Mouse (Mus musculus): ENCODE data around the gene Astn2. TPM values are rescaled to one million over a fixed set of nuclear protein-coding genes. Genes with fewer than 3 reads are reported as not detected.

The Astn2 gene
- total and polyA plus RNA-seq, 3 experiments, result not detected

GRCm38 (mm10) chr4:65421272-65421671 is 983.1 kb downstream of the Astn2 start:
- Histone ChIP-seq H3K4me1 (ENCODE audit: control insufficient read depth in 1 of 2, insufficient read depth in 2 of 2, low read length in 2 of 2) (no peaks in the 10 kb centered on the region), H3K36me3 (ENCODE audit: control insufficient read depth in 1 of 2, insufficient read depth in 2 of 2, low read length in 2 of 2) (no peaks in the 10 kb centered on the region), H3K27me3 (ENCODE audit: control insufficient read depth in 1 of 2, insufficient read depth in 2 of 2, low read length in 2 of 2) (no peaks in the 10 kb centered on the region), H3K9ac (ENCODE audit: control insufficient read depth, low read depth, low read length, poor library complexity, severe bottlenecking) (no peak overlapping the region), H3K9me3 (replicated peaks; ENCODE audit: insufficient read depth, low read length) (no peaks in the 10 kb centered on the region), H3K4me3 (ENCODE audit: control insufficient read depth in 1 of 2, insufficient read depth in 1 of 2, low read depth in 2 of 2, low read length in 2 of 2) (no peak overlapping the region), H3K27ac (ENCODE audit: control insufficient read depth, low read depth, low read length) (no peak overlapping the region), H3K79me2 (ENCODE audit: control insufficient read depth, insufficient read depth, low read length, poor library complexity) (no peaks in the 10 kb centered on the region)
- no peak for TF ChIP-seq GATA1 (IDR thresholded peaks at IDR 0.05; ENCODE audit: low read depth, low read length)
- no peak for TF ChIP-seq ETS1 (IDR thresholded peaks at IDR 0.05; ENCODE audit: low read depth, low read length)
- TF ChIP-seq MEF2A (IDR thresholded peaks at IDR 0.05; ENCODE audit: extremely low read depth, insufficient replicate concordance, low read depth, low read length, poor library complexity, severe bottlenecking), result no peak
- no peak for TF ChIP-seq KAT2A (conservative IDR thresholded peaks at IDR 0.05; ENCODE audit: low read depth, low read length)
- no peak for TF ChIP-seq UBTF (IDR thresholded peaks at IDR 0.05; ENCODE audit: borderline replicate concordance, insufficient read depth, low read depth, low read length)
- TF ChIP-seq E2F4 (IDR thresholded peaks at IDR 0.05; ENCODE audit: borderline replicate concordance, low read depth, low read length), result no peak
- TF ChIP-seq RCOR1 (IDR thresholded peaks at IDR 0.05; ENCODE audit: low read depth, low read length), result no peak
- TF ChIP-seq POLR2A (IDR thresholded peaks at IDR 0.05; ENCODE audit: control insufficient read depth in 1 of 2, insufficient read depth in 1 of 2, low read depth in 1 of 2, low read length in 2 of 2, poor library complexity in 1 of 2), result no peak
- TF ChIP-seq MXI1 (IDR thresholded peaks at IDR 0.05; ENCODE audit: low read depth, low read length), result no peak
- no peak for TF ChIP-seq CHD2 (IDR thresholded peaks at IDR 0.05; ENCODE audit: low read length)
- TF ChIP-seq JUND (IDR thresholded peaks at IDR 0.05; ENCODE audit: low read depth, low read length), result no peak
- TF ChIP-seq GABPA (IDR thresholded peaks at IDR 0.05; ENCODE audit: low read depth, low read length), result no peak
- no peak for TF ChIP-seq TBP (IDR thresholded peaks at IDR 0.05; ENCODE audit: low read depth, low read length)
- no peak for TF ChIP-seq BHLHE40 (IDR thresholded peaks at IDR 0.05; ENCODE audit: borderline replicate concordance, low read depth, low read length)
- no peak for TF ChIP-seq SMC3 (IDR thresholded peaks at IDR 0.05; ENCODE audit: low read depth, low read length)
- TF ChIP-seq TAL1 (IDR thresholded peaks at IDR 0.05; ENCODE audit: low read length), result no peak
- TF ChIP-seq HCFC1 (IDR thresholded peaks at IDR 0.05; ENCODE audit: low read depth, low read length), result no peak
- DNase-seq (ENCODE audit: low read depth, low spot score), result no peak

- H3K27ac ChIP-seq (ENCODE audit: control insufficient read depth, low read depth, low read length), result no peak overlapping the region
- H3K9me3 ChIP-seq (replicated peaks; ENCODE audit: insufficient read depth, low read length), result no peaks in the 10 kb centered on the region
- no peaks in the 10 kb centered on the region for H3K79me2 ChIP-seq (ENCODE audit: control insufficient read depth, insufficient read depth, low read length, poor library complexity)
- TF ChIP-seq CTCF (IDR thresholded peaks at IDR 0.05 in 2 of 3, conservative IDR thresholded peaks at IDR 0.05 in 1 of 3; ENCODE audit: control insufficient read depth in 1 of 3, insufficient read depth in 1 of 3, low read depth in 2 of 3, low read length in 3 of 3, poor library complexity in 1 of 3, severe bottlenecking in 1 of 3), result no peak
- H3K9ac ChIP-seq (ENCODE audit: control insufficient read depth, low read depth, low read length, poor library complexity, severe bottlenecking), result no peak overlapping the region
- no peak for DNase-seq (ENCODE audit: low read depth, low spot score)
- H3K4me1 ChIP-seq (ENCODE audit: control insufficient read depth in 1 of 2, insufficient read depth in 2 of 2, low read length in 2 of 2), result no peaks in the 10 kb centered on the region
- no peaks in the 10 kb centered on the region for H3K36me3 ChIP-seq (ENCODE audit: control insufficient read depth in 1 of 2, insufficient read depth in 2 of 2, low read length in 2 of 2)
- H3K27me3 ChIP-seq (ENCODE audit: control insufficient read depth in 1 of 2, insufficient read depth in 2 of 2, low read length in 2 of 2), result no peaks in the 10 kb centered on the region
- no peak overlapping the region for H3K4me3 ChIP-seq (ENCODE audit: control insufficient read depth in 1 of 2, insufficient read depth in 1 of 2, low read depth in 2 of 2, low read length in 2 of 2)
Observed at GRCm38 (mm10) chr4:65420511-65420931, 983.9 kb downstream of the Astn2 start.

Measured in MEL (cell line).